Mouse (Mus musculus): Measurements from ENCODE around the gene Lingo4. TPM values are rescaled to one million over a fixed set of nuclear protein-coding genes. Genes with fewer than 3 reads are reported as not detected.

The Lingo4 gene
- polyA plus RNA-seq, 1 experiment from 2014 or later, result 0.32 TPM

GRCm38 (mm10) chr3:94443597-94443964 is 45.3 kb downstream of the Lingo4 start, which contains the start of gene Oaz3:
Gene Oaz3 (minus strand): TSS chr3:94443915.
- Histone ChIP-seq H3K4me2 (replicated peaks; ENCODE audit: low read depth, low read length) (peak within 1 kb of the TSS; percentile 46), H3K36me3 (ENCODE audit: control insufficient read depth, insufficient read depth, low read length) (peaks cover 8% of the 10 kb centered on the region), H3K4me1 (replicated peaks; ENCODE audit: control insufficient read depth, insufficient read depth, low read length) (peaks cover 2% of the 10 kb centered on the region; the same call in 1 of the 2 replicates), H3K27me3 (ENCODE audit: control insufficient read depth, insufficient read depth, low read length) (no peaks in the 10 kb centered on the region), H3K27ac (ENCODE audit: low read depth, low read length) (peak within 1 kb of the TSS; percentile 55; the same call in 1 of the 2 replicates), H3K4me3 (ENCODE audit: low read depth, low read length) (peak within 1 kb of the TSS; percentile 74), H3K9ac (ENCODE audit: low read depth, low read length) (peak within 1 kb of the TSS; percentile 86), H3K9me3 (ENCODE audit: control insufficient read depth, low read length) (no peaks in the 10 kb centered on the region)
- DNase-seq (ENCODE audit: low spot score) (no peak), ATAC-seq (ENCODE audit: low FRiP score) (peak; percentile 63; the same call in 1 of the 2 replicates)
- WGBS, result under 1% methylated on average over 24 of the region's 24 CpGs

- H3K27me3 ChIP-seq (ENCODE audit: control insufficient read depth, insufficient read depth, low read length), result no peaks in the 10 kb centered on the region
- H3K27ac ChIP-seq (ENCODE audit: low read depth, low read length), result no peak overlapping the region
- 95% methylated on average over 2 of the region's 2 CpGs for WGBS
- H3K9me3 ChIP-seq (ENCODE audit: control insufficient read depth, low read length), result no peaks in the 10 kb centered on the region
- no peak overlapping the region for H3K4me3 ChIP-seq (ENCODE audit: low read depth, low read length)
- no peak overlapping the region for H3K9ac ChIP-seq (ENCODE audit: low read depth, low read length)
- no peaks in the 10 kb centered on the region for H3K4me1 ChIP-seq (replicated peaks; ENCODE audit: control insufficient read depth, insufficient read depth, low read length)
- H3K4me2 ChIP-seq (replicated peaks; ENCODE audit: low read depth, low read length), result no peak overlapping the region
- peaks cover 8% of the 10 kb centered on the region for H3K36me3 ChIP-seq (ENCODE audit: control insufficient read depth, insufficient read depth, low read length)
- no peak for DNase-seq (ENCODE audit: low spot score)
- no peak for ATAC-seq (ENCODE audit: low FRiP score)
Measured at GRCm38 (mm10) chr3:94449377-94449776, 51.1 kb downstream of the Lingo4 start.

Other genes starting within 250 kb of the Lingo4 start
- not detected in 2 replicates for gene Gm10696, start 220.3 kb upstream of the Lingo4 start, polyA plus RNA-seq (2014; fragmentation: Nextera tagmentation; extraction: Ambion mirVana)
- not detected in 2 replicates for gene Gm5286, start 201.8 kb upstream of the Lingo4 start, polyA plus RNA-seq (2014; fragmentation: Nextera tagmentation; extraction: Ambion mirVana)
- gene Gm4778, start 134.5 kb upstream of the Lingo4 start, polyA plus RNA-seq (2014; fragmentation: Nextera tagmentation; extraction: Ambion mirVana), result not detected in 2 replicates
- 13.4 and 14.0 TPM in 2 replicates for gene Them4, start 88.4 kb upstream of the Lingo4 start, polyA plus RNA-seq (2014; fragmentation: Nextera tagmentation; extraction: Ambion mirVana)
- gene Them5, start 56.4 kb upstream of the Lingo4 start, polyA plus RNA-seq (2014; fragmentation: Nextera tagmentation; extraction: Ambion mirVana), result 0.11 TPM in 1 of 2 replicates, not detected in the other
- 1.4 and 2.1 TPM in 2 replicates for gene C2cd4d, start 36.1 kb upstream of the Lingo4 start, polyA plus RNA-seq (2014; fragmentation: Nextera tagmentation; extraction: Ambion mirVana)
- 0.08 and 0.21 TPM in 2 replicates for gene Rorc, start 25.7 kb upstream of the Lingo4 start, polyA plus RNA-seq (2014; fragmentation: Nextera tagmentation; extraction: Ambion mirVana)
- gene Tdrkh, start 14.8 kb downstream of the Lingo4 start, polyA plus RNA-seq (2014; fragmentation: Nextera tagmentation; extraction: Ambion mirVana), result 51.5 and 58.7 TPM in 2 replicates
- gene Mrpl9, start 44.8 kb downstream of the Lingo4 start, polyA plus RNA-seq (2014; fragmentation: Nextera tagmentation; extraction: Ambion mirVana), result 70.5 and 72.1 TPM in 2 replicates
- 0.18 and 0.56 TPM in 2 replicates for gene Oaz3, start 45.4 kb downstream of the Lingo4 start, polyA plus RNA-seq (2014; fragmentation: Nextera tagmentation; extraction: Ambion mirVana)
- 164 and 210 TPM in 2 replicates for gene Celf3, start 79.8 kb downstream of the Lingo4 start, polyA plus RNA-seq (2014; fragmentation: Nextera tagmentation; extraction: Ambion mirVana)
- 15.5 and 19.7 TPM in 2 replicates for gene Riiad1, start 81.8 kb downstream of the Lingo4 start, polyA plus RNA-seq (2014; fragmentation: Nextera tagmentation; extraction: Ambion mirVana)
- gene Snx27, start 184.2 kb downstream of the Lingo4 start, polyA plus RNA-seq (2014; fragmentation: Nextera tagmentation; extraction: Ambion mirVana), result 40.6 and 42.4 TPM in 2 replicates
- not detected in 2 replicates for gene Gm10972, start 244.6 kb downstream of the Lingo4 start, polyA plus RNA-seq (2014; fragmentation: Nextera tagmentation; extraction: Ambion mirVana)

Measured in hindbrain, embryonic 11.5 days (tissue).